Mouse (Mus musculus) bone marrow, adult 2 months (tissue): ENCODE data around the gene Magt1.

ENCODE experiments used
- CTCF ChIP-seq: fragments of 200-500 bp; IDR thresholded peaks from 2 replicates; pipeline ENCODE4 v1.5.1; 2011; ENCODE audit warnings: low read length, control low read depth; ENCODE audit not compliant: control insufficient read depth, insufficient read depth
- POLR2A ChIP-seq: fragments of 200-500 bp; IDR thresholded peaks from 2 replicates; pipeline ENCODE4 v1.6.1; 2011; ENCODE audit warnings: low read depth, mild to moderate bottlenecking, control low read depth, low read length, borderline replicate concordance; ENCODE audit not compliant: control insufficient read depth

GRCm38 (mm10) chrX:105928861-105929477, 82.7 kb downstream of the Magt1 start, which contains the start of gene Atrx:
- TF ChIP-seq POLR2A (peak; percentile 58; the same call in 1 of the 2 replicates), CTCF (no peak)
